Mouse (Mus musculus): ENCODE data around the gene Zdhhc23. TPM values are rescaled to one million over a fixed set of nuclear protein-coding genes. Genes with fewer than 3 reads are reported as not detected.
A peak's percentile ranks its signal among the peaks of the same experiment; 100 is the strongest.

Gene Zdhhc23
- 4.9 and 5.1 TPM in 2 replicates for polyA plus RNA-seq (2015; fragmentation: Nextera tagmentation; extraction: Ambion mirVana)

DNA sequence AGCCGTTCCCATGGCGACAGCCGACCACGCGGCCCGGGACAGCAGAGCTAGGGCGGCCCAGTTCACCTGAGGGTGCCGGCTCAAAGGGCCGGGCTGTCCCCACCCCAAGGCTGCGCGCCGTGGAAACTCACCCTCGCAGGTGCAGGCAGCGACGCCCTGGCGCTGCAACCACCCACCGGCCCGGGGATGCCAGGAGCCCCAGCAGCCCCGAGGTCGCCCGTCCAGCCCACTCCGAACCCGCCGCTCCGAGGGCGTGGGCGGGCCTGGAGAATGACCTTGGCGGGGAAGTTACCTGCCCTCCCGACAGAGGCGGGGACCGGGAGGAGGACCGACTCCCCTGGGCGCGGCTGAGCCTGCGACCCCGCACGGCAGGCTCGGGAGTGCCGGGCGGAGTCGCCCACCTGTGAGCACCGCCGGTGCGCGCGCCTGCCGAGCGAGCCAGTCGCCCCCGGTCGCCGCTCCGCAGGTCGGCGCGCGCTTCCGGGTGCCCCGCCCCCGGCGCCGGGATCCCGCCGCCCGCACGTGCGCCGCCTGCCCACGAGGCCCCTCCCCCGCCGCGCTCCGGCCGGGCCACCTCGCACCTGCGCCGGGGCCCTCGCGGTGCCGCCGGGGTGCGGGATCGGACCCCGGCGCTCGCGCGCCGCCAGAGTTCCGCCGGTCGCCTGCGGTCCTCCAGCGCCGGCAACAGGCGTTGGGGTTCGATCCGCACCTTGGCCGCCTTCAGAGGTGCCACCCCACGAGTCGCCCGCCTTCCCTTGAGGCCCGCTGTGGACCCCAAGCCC lies at the start of gene Zdhhc23:
Zdhhc23 (minus strand) TSS at position 464 of the 782 bp plus-strand sequence.
- H3K36me3 ChIP-seq (ENCODE audit: control insufficient read depth, insufficient read depth, low read length), result no peaks in the 10 kb centered on the region
- no peaks in the 10 kb centered on the region for H3K4me1 ChIP-seq (ENCODE audit: control insufficient read depth, insufficient read depth, low read length)
- peak within 1 kb of the TSS; percentile 89 for H3K9ac ChIP-seq (ENCODE audit: low read depth, low read length)
- peak; percentile 88 for ATAC-seq
- H3K9me3 ChIP-seq (replicated peaks; ENCODE audit: control insufficient read depth, low read length, poor library complexity, severe bottlenecking), result no peaks in the 10 kb centered on the region
- H3K4me3 ChIP-seq (ENCODE audit: low read depth, low read length), result peak within 1 kb of the TSS; percentile 86
- H3K27ac ChIP-seq (ENCODE audit: low read length), result peak within 1 kb of the TSS; percentile 26; the same call in 1 of the 2 replicates
- no peaks in the 10 kb centered on the region for H3K27me3 ChIP-seq (ENCODE audit: control insufficient read depth, insufficient read depth, low read depth, low read length)
- WGBS, result under 1% methylated on average over 71 of the region's 103 CpGs
- H3K4me2 ChIP-seq (ENCODE audit: low read length), result peak within 1 kb of the TSS; percentile 95

DNA sequence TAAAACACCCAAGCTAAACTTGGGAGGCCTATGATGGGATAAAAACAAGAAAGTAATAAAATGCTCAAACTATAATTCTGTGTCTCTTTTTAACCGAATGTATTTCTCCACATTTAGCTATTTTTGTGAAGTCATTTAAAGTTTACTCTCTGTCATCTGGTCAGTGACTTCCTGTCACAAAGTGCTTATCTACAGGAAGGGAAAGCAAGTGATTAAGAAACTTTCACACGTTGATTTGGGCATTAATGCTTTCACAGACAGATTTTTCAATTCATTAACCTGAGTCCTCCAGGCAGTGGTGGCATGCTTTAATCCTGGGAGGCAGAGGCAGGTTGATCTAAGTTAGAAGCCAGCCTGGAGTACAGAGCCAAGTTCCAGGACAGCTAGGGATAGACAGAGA lies 49.7 kb upstream of the Zdhhc23 start:
- no peak for ATAC-seq
- H3K27ac ChIP-seq (ENCODE audit: low read length), result no peak overlapping the region
- H3K27me3 ChIP-seq (ENCODE audit: control insufficient read depth, insufficient read depth, low read depth, low read length), result no peaks in the 10 kb centered on the region
- H3K9ac ChIP-seq (ENCODE audit: low read depth, low read length), result no peak overlapping the region
- H3K9me3 ChIP-seq (replicated peaks; ENCODE audit: control insufficient read depth, low read length, poor library complexity, severe bottlenecking), result no peaks in the 10 kb centered on the region
- no peaks in the 10 kb centered on the region for H3K36me3 ChIP-seq (ENCODE audit: control insufficient read depth, insufficient read depth, low read length)
- no peaks in the 10 kb centered on the region for H3K4me1 ChIP-seq (ENCODE audit: control insufficient read depth, insufficient read depth, low read length)
- no peak overlapping the region for H3K4me3 ChIP-seq (ENCODE audit: low read depth, low read length)
- no peak overlapping the region for H3K4me2 ChIP-seq (ENCODE audit: low read length)
- 72% methylated on average over 2 of the region's 2 CpGs for WGBS

DNA sequence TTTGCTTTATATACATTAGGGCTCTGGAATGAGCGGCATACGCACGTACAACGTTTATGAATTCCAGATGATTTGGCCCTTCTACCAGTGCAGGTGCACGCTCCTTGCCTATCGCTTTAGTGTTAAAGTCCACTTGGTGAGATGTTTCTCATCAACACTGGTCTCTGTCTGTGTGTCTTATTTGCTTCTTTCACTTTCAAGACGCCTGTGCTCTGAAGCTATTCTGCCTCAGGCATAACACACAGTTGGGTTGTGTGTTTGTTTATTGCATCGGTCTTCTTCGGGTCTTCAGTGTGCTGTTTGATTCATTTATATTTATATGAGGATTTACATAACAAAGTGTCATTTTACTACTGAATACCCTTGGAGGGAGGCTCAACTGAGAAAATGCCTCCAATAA lies 47.2 kb upstream of the Zdhhc23 start:
- Histone ChIP-seq H3K9ac (ENCODE audit: low read depth, low read length) (no peak overlapping the region), H3K4me2 (ENCODE audit: low read length) (no peak overlapping the region), H3K4me1 (ENCODE audit: control insufficient read depth, insufficient read depth, low read length) (no peaks in the 10 kb centered on the region), H3K27me3 (ENCODE audit: control insufficient read depth, insufficient read depth, low read depth, low read length) (no peaks in the 10 kb centered on the region), H3K36me3 (ENCODE audit: control insufficient read depth, insufficient read depth, low read length) (no peaks in the 10 kb centered on the region), H3K27ac (ENCODE audit: low read length) (no peak overlapping the region), H3K9me3 (replicated peaks; ENCODE audit: control insufficient read depth, low read length, poor library complexity, severe bottlenecking) (no peaks in the 10 kb centered on the region), H3K4me3 (ENCODE audit: low read depth, low read length) (no peak overlapping the region)
- WGBS, result 89% methylated on average over 9 of the region's 9 CpGs
- ATAC-seq, result no peak

DNA sequence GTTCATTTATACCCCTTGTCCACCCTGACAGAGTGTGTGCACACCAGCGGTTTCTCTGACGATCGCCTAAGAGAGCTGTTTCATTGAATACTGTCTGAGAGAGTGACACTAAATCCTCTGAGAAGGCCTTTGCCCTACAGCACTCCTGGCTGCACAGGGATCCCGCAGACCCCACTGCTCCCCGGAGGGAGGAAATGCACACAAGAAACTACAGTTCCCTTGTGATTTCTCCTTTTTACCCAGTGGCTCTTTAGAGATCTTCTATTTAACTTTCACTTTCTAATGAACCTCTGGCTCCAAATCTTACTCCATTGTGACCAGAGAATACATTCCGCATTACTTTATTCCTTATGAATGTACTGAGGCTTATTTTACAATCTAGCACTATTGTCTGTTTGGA lies 46.6 kb upstream of the Zdhhc23 start:
- Histone ChIP-seq H3K27me3 (ENCODE audit: control insufficient read depth, insufficient read depth, low read depth, low read length) (no peaks in the 10 kb centered on the region), H3K4me2 (ENCODE audit: low read length) (no peak overlapping the region), H3K4me1 (ENCODE audit: control insufficient read depth, insufficient read depth, low read length) (no peaks in the 10 kb centered on the region), H3K9ac (ENCODE audit: low read depth, low read length) (no peak overlapping the region), H3K27ac (ENCODE audit: low read length) (no peak overlapping the region), H3K36me3 (ENCODE audit: control insufficient read depth, insufficient read depth, low read length) (no peaks in the 10 kb centered on the region), H3K4me3 (ENCODE audit: low read depth, low read length) (no peak overlapping the region), H3K9me3 (replicated peaks; ENCODE audit: control insufficient read depth, low read length, poor library complexity, severe bottlenecking) (no peaks in the 10 kb centered on the region)
- no peak for ATAC-seq
- WGBS, result 68% methylated on average over 6 of the region's 6 CpGs

DNA sequence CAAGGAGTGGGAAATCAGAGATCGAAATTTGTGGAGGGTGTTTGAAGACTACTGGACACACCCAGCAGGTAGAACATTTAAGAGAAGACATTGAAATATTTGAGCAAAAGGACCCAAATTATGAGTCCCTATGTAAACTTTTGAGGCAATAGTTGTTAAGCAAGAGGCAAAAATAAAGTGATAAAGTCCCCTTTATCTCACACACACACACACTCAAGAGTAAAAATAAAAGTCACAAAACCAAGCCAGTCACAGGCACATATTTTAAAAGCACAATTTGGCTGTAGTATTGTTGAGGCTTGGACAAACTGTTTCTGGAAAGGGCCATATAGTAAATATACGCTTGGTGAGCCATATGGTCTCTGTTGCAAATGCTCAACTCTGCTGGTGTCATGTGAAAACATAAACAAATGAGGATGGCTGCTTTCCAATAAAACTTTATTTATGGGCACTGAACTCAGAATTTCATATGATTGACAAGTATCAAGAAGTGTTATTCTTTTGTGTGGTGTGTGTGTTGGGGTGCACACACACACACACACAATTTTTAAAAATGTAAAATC lies 39.5 kb upstream of the Zdhhc23 start:
- ATAC-seq, result no peak
- Histone ChIP-seq H3K36me3 (ENCODE audit: control insufficient read depth, insufficient read depth, low read length) (no peaks in the 10 kb centered on the region), H3K4me2 (ENCODE audit: low read length) (no peak overlapping the region), H3K9ac (ENCODE audit: low read depth, low read length) (no peak overlapping the region), H3K4me3 (ENCODE audit: low read depth, low read length) (no peak overlapping the region), H3K27me3 (ENCODE audit: control insufficient read depth, insufficient read depth, low read depth, low read length) (no peaks in the 10 kb centered on the region), H3K27ac (ENCODE audit: low read length) (no peak overlapping the region), H3K9me3 (replicated peaks; ENCODE audit: control insufficient read depth, low read length, poor library complexity, severe bottlenecking) (no peaks in the 10 kb centered on the region), H3K4me1 (ENCODE audit: control insufficient read depth, insufficient read depth, low read length) (no peaks in the 10 kb centered on the region)
- WGBS, result 93% methylated on average over 2 of the region's 2 CpGs

DNA sequence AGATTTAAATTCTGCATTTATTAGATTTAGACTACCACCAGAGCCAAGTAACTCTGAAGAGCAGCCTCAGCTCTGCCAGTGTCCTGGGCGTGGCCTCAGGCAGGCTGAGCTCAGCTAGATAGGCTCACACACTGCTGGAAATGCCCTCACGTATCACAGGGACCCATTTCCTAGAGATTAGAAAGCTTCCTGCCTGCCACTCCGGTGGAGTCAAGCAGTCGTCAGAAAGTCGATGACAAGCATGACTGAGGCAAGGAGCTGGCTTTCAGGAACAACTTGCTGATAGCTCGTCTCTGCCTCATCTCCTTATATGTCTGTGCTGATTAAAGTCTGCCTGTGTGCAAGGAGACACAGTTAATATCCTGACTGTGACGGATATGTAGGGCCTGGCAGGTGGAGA lies 38.8 kb upstream of the Zdhhc23 start:
- WGBS, result 65% methylated on average over 7 of the region's 7 CpGs
- no peak overlapping the region for H3K4me3 ChIP-seq (ENCODE audit: low read depth, low read length)
- no peak overlapping the region for H3K4me2 ChIP-seq (ENCODE audit: low read length)
- no peak overlapping the region for H3K9ac ChIP-seq (ENCODE audit: low read depth, low read length)
- H3K27me3 ChIP-seq (ENCODE audit: control insufficient read depth, insufficient read depth, low read depth, low read length), result no peaks in the 10 kb centered on the region
- no peaks in the 10 kb centered on the region for H3K9me3 ChIP-seq (replicated peaks; ENCODE audit: control insufficient read depth, low read length, poor library complexity, severe bottlenecking)
- H3K27ac ChIP-seq (ENCODE audit: low read length), result no peak overlapping the region
- no peak for ATAC-seq
- no peaks in the 10 kb centered on the region for H3K4me1 ChIP-seq (ENCODE audit: control insufficient read depth, insufficient read depth, low read length)
- H3K36me3 ChIP-seq (ENCODE audit: control insufficient read depth, insufficient read depth, low read length), result no peaks in the 10 kb centered on the region

DNA sequence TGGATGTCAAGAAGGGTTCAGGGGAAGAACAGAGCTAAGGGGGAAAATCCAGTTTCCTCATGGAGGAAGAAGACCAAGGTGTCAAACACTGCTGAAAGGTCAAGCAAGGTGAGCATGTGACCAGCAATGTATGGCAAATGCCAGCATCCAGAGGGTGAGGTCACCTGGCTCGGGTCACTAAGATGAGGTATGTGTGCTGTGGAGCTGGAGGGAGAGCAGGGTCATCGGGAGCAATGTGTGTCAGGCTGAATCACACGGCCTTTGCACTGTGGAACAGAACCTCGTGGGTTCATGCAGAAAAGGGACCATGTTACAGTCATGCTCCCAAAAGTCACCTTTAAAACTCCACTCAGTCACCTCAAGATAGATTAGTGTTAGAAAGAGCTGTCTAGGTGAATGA lies 38.1 kb upstream of the Zdhhc23 start:
- WGBS, result 85% methylated on average over 4 of the region's 4 CpGs
- H3K4me1 ChIP-seq (ENCODE audit: control insufficient read depth, insufficient read depth, low read length), result no peaks in the 10 kb centered on the region
- no peaks in the 10 kb centered on the region for H3K9me3 ChIP-seq (replicated peaks; ENCODE audit: control insufficient read depth, low read length, poor library complexity, severe bottlenecking)
- no peak overlapping the region for H3K9ac ChIP-seq (ENCODE audit: low read depth, low read length)
- no peaks in the 10 kb centered on the region for H3K36me3 ChIP-seq (ENCODE audit: control insufficient read depth, insufficient read depth, low read length)
- H3K27ac ChIP-seq (ENCODE audit: low read length), result no peak overlapping the region
- no peak overlapping the region for H3K4me3 ChIP-seq (ENCODE audit: low read depth, low read length)
- no peaks in the 10 kb centered on the region for H3K27me3 ChIP-seq (ENCODE audit: control insufficient read depth, insufficient read depth, low read depth, low read length)
- ATAC-seq, result no peak
- no peak overlapping the region for H3K4me2 ChIP-seq (ENCODE audit: low read length)

DNA sequence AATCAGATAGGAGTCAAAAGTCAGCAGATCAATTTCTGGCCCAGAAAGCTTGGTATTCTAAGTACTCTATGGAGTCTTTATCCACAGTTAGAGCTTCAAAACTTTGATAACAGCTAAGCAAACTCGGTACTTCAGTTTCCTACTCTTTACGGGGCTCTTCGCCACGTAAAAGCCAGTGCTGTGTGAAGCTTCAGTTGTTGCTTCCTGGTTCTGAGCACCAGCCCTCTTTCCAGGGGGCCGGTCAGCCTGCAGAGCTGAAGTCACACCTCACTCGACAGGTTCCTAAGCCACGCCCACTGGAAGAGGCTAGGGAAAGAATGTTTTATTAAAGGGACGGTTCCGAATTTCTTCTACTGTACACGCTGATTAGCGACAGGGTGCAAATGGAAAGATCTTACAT lies 36.6 kb upstream of the Zdhhc23 start:
- Histone ChIP-seq H3K27me3 (ENCODE audit: control insufficient read depth, insufficient read depth, low read depth, low read length) (no peaks in the 10 kb centered on the region), H3K36me3 (ENCODE audit: control insufficient read depth, insufficient read depth, low read length) (no peaks in the 10 kb centered on the region), H3K4me3 (ENCODE audit: low read depth, low read length) (no peak overlapping the region), H3K4me2 (ENCODE audit: low read length) (no peak overlapping the region; the same call in 1 of the 2 replicates), H3K27ac (ENCODE audit: low read length) (no peak overlapping the region), H3K4me1 (ENCODE audit: control insufficient read depth, insufficient read depth, low read length) (no peaks in the 10 kb centered on the region), H3K9me3 (replicated peaks; ENCODE audit: control insufficient read depth, low read length, poor library complexity, severe bottlenecking) (no peaks in the 10 kb centered on the region), H3K9ac (ENCODE audit: low read depth, low read length) (no peak overlapping the region)
- no peak for ATAC-seq
- WGBS, result 24% methylated on average over 11 of the region's 11 CpGs

DNA sequence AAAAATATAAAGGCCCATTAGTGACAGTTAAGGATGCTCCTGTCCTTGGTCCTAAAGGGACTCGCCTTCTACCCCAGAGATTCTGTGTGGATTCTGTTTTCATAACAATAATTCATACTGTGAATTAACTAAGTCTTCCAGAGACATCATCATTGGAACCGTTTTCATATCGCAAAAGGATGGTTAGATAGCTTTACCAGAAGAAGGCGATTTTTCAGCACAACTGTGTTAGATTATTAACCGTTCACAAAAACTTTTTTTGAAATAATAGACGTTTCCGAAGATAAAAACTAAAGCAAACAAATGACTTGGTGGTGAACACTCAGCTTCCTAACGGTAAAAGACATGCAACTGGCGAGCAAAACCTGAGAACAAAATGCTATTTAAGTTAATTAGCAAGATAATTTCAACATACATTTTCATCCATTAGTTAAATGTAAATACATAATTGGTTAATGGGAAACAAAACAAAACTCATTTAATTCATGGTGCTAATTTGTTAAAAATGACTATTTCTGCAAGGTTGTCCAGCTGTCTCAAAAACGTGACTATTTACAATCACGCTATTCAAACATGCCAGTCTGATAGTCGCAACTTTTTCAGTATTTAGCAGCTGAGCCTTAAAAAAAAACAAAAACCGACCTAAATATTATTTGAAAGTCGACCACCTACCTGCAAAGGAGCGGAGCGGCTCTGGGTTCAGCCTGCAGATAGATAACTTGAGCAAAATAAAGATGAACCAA lies 36.0 kb upstream of the Zdhhc23 start:
- H3K36me3 ChIP-seq (ENCODE audit: control insufficient read depth, insufficient read depth, low read length), result no peaks in the 10 kb centered on the region
- ATAC-seq, result no peak
- H3K9ac ChIP-seq (ENCODE audit: low read depth, low read length), result no peak overlapping the region
- H3K4me3 ChIP-seq (ENCODE audit: low read depth, low read length), result no peak overlapping the region
- H3K4me2 ChIP-seq (ENCODE audit: low read length), result no peak overlapping the region
- H3K4me1 ChIP-seq (ENCODE audit: control insufficient read depth, insufficient read depth, low read length), result no peaks in the 10 kb centered on the region
- WGBS, result 75% methylated on average over 16 of the region's 16 CpGs
- H3K27me3 ChIP-seq (ENCODE audit: control insufficient read depth, insufficient read depth, low read depth, low read length), result no peaks in the 10 kb centered on the region
- H3K9me3 ChIP-seq (replicated peaks; ENCODE audit: control insufficient read depth, low read length, poor library complexity, severe bottlenecking), result no peaks in the 10 kb centered on the region
- H3K27ac ChIP-seq (ENCODE audit: low read length), result no peak overlapping the region
